Mouse (Mus musculus) CH12.LX (cell line): Measurements from ENCODE around the gene Xpnpep2. TPM values are rescaled to one million over a fixed set of nuclear protein-coding genes. Genes with fewer than 3 reads are reported as not detected.

Source experiments
- DNase-seq: peaks from one replicate; pipeline ENCODE4 v3.0.0-alpha.2; 2013; ENCODE audit errors: extremely low read depth
- H3K27ac ChIP-seq: 2 replicates; pipeline ENCODE4 v1.5.1; 2012; ENCODE audit warnings: low read depth, mild to moderate bottlenecking, control low read depth, moderate library complexity; ENCODE audit not compliant: insufficient read depth
- H3K27me3 ChIP-seq: replicated peaks from 2 replicates; pipeline ENCODE3; 2012; ENCODE audit warnings: inconsistent platforms
- H3K36me3 ChIP-seq, 2 experiments: replicated peaks in 1 of 2; 2 replicates each; pipeline versions ENCODE3 to v1.6.1; 2012; ENCODE audit warnings: inconsistent platforms in 1 of 2, low read length in 1 of 2, mild to moderate bottlenecking in 1 of 2, mixed read lengths in 1 of 2, moderate library complexity in 1 of 2; ENCODE audit not compliant: control insufficient read depth in 1 of 2, insufficient read depth in 1 of 2
- H3K4me1 ChIP-seq, 2 experiments: 2 replicates each; pipeline ENCODE4 v1.6.1; 2012; ENCODE audit warnings: inconsistent platforms in 1 of 2, moderate library complexity in 1 of 2; ENCODE audit not compliant: insufficient read depth in 2 of 2, control insufficient read depth in 1 of 2
- H3K4me2 ChIP-seq: 2 replicates; pipeline ENCODE4 v1.6.1; 2012; ENCODE audit warnings: low read depth, mild to moderate bottlenecking, control low read depth; ENCODE audit not compliant: poor library complexity, insufficient read depth, severe bottlenecking
- H3K4me3 ChIP-seq, 3 experiments: fragments of 150-350 bp in 1 of 3; sonication (generic) in 1 of 3; replicated peaks in 1 of 3; 2 replicates each; pipeline versions ENCODE3 to v1.5.1; 2011 to 2012; ENCODE audit warnings: low read depth in 2 of 3, low read length in 2 of 3, mild to moderate bottlenecking in 2 of 3, moderate library complexity in 2 of 3, control low read depth in 1 of 3, improper control_type of control experiment in 1 of 3, inconsistent platforms in 1 of 3, mixed read lengths in 1 of 3; ENCODE audit not compliant: poor library complexity in 1 of 3
- H3K79me2 ChIP-seq: replicated peaks from 2 replicates; pipeline ENCODE4 v1.6.1; 2012; ENCODE audit warnings: mild to moderate bottlenecking, moderate library complexity; ENCODE audit not compliant: control insufficient read depth, poor library complexity, insufficient read depth, severe bottlenecking; ENCODE audit errors: extremely low read depth
- H3K9ac ChIP-seq: 2 replicates; pipeline ENCODE4 v1.6.1; 2012; ENCODE audit warnings: low read depth, mild to moderate bottlenecking, control low read depth, moderate library complexity; ENCODE audit not compliant: insufficient read depth
- H3K9me3 ChIP-seq: replicated peaks from 2 replicates; pipeline ENCODE3; 2012; ENCODE audit warnings: low read length, inconsistent platforms, mixed read lengths
- CHD2 ChIP-seq: IDR thresholded peaks from 2 replicates; pipeline ENCODE4 v1.6.1; 2011; ENCODE audit warnings: low read length, improper control_type of control experiment
- E2F4 ChIP-seq: IDR thresholded peaks from 2 replicates; pipeline ENCODE4 v1.6.1; 2011; ENCODE audit warnings: low read depth, low read length, improper control_type of control experiment; ENCODE audit not compliant: insufficient replicate concordance
- ELF1 ChIP-seq: IDR thresholded peaks from 2 replicates; pipeline ENCODE4 v1.6.1; 2014; ENCODE audit warnings: low read depth, mild to moderate bottlenecking, inconsistent platforms, low read length, improper control_type of control experiment
- HCFC1 ChIP-seq: IDR thresholded peaks from 2 replicates; pipeline ENCODE4 v1.6.1; 2012; ENCODE audit warnings: low read depth, mild to moderate bottlenecking, inconsistent platforms, low read length, improper control_type of control experiment
- IRF4 ChIP-seq: IDR thresholded peaks from 2 replicates; pipeline ENCODE4 v1.6.1; 2014; ENCODE audit warnings: low read depth, mild to moderate bottlenecking, inconsistent platforms, low read length, improper control_type of control experiment
- JUN ChIP-seq: IDR thresholded peaks from 2 replicates; pipeline ENCODE4 v1.6.1; 2011; ENCODE audit warnings: low read depth, mild to moderate bottlenecking, low read length, improper control_type of control experiment, moderate library complexity; ENCODE audit not compliant: insufficient read depth
- MAFK ChIP-seq: IDR thresholded peaks from 2 replicates; pipeline ENCODE4 v1.6.1; 2011; ENCODE audit warnings: low read length, improper control_type of control experiment; ENCODE audit not compliant: insufficient replicate concordance
- MAX ChIP-seq: IDR thresholded peaks from 2 replicates; pipeline ENCODE4 v1.6.1; 2011; ENCODE audit warnings: low read length, improper control_type of control experiment
- MAZ ChIP-seq: IDR thresholded peaks from 2 replicates; pipeline ENCODE4 v1.6.1; 2012; ENCODE audit warnings: low read depth, mild to moderate bottlenecking, inconsistent platforms, low read length, improper control_type of control experiment, moderate library complexity
- NELFE ChIP-seq: IDR thresholded peaks from 2 replicates; pipeline ENCODE4 v1.6.1; 2011; ENCODE audit warnings: low read depth, low read length, improper control_type of control experiment
- POLR2A ChIP-seq: IDR thresholded peaks from 2 replicates; pipeline ENCODE4 v1.6.1; 2011; ENCODE audit warnings: low read depth, mild to moderate bottlenecking, improper control_type of control experiment, low read length
- RAD21 ChIP-seq: IDR thresholded peaks from 2 replicates; pipeline ENCODE4 v1.6.1; 2011; ENCODE audit warnings: low read depth, mild to moderate bottlenecking, low read length, improper control_type of control experiment, moderate library complexity
- RCOR1 ChIP-seq: conservative IDR thresholded peaks from 2 replicates; pipeline ENCODE4 v1.6.1; 2012; ENCODE audit warnings: low read depth, mild to moderate bottlenecking, inconsistent platforms, low read length, improper control_type of control experiment
- SMC3 ChIP-seq: IDR thresholded peaks from 2 replicates; pipeline ENCODE4 v1.6.1; 2011; ENCODE audit warnings: low read depth, low read length, improper control_type of control experiment
- USF1 ChIP-seq: IDR thresholded peaks from 2 replicates; pipeline ENCODE4 v1.6.1; 2014; ENCODE audit warnings: low read depth, mild to moderate bottlenecking, inconsistent platforms, low read length, improper control_type of control experiment
- USF2 ChIP-seq: conservative IDR thresholded peaks from 2 replicates; pipeline ENCODE4 v1.6.1; 2011; ENCODE audit warnings: low read depth, low read length, improper control_type of control experiment
- ZC3H11A ChIP-seq: IDR thresholded peaks from 2 replicates; pipeline ENCODE4 v1.6.1; 2012; ENCODE audit warnings: low read depth, mild to moderate bottlenecking, inconsistent platforms, low read length, improper control_type of control experiment
- ZKSCAN1 ChIP-seq: IDR thresholded peaks from 2 replicates; pipeline ENCODE4 v1.6.1; 2012; ENCODE audit warnings: low read depth, inconsistent platforms, low read length, improper control_type of control experiment, borderline replicate concordance
- ZMIZ1 ChIP-seq: IDR thresholded peaks from 2 replicates; pipeline ENCODE4 v1.6.1; 2012; ENCODE audit warnings: low read depth, mild to moderate bottlenecking, inconsistent platforms, low read length, improper control_type of control experiment
- dilution Hi-C: fragments of 300-500 bp; cut with MboI; formaldehyde crosslinking; loops from 2 replicates; pipeline ENCODE4 v1.14.3; 2020; ENCODE audit warnings: low sequenced_read_pairs; ENCODE audit not compliant: extremely low pct_unique_long_range_greater_than_20kb, extremely low pct_ligation_motif_present
- in situ Hi-C: fragments of 300-500 bp; cut with MboI; formaldehyde crosslinking; loops from 3 replicates; pipeline ENCODE4 v1.14.3; 2019; ENCODE audit warnings: low sequenced_read_pairs, low pct_ligation_motif_present, low pct_unique_long_range_greater_than_20kb, mixed read lengths
- polyA plus RNA-seq: library from polyadenylated mRNA; unstranded; fragments of >175 nt; gene quantifications from 2 replicates; pipeline ENCODE4 v1.2.1, GENCODE M21; 2012; ENCODE audit warnings: low read depth; ENCODE audit not compliant: insufficient read length
- total RNA-seq, 2 experiments: library from RNA; depleted of rRNA; stranded (reverse); fragments of 300-350 nt in 1 of 2; fragments of >200 nt in 1 of 2; gene quantifications; 2 replicates each; pipeline ENCODE4 v1.2.3; 2012 to 2014

The Xpnpep2 gene
- total and polyA plus RNA-seq, 3 experiments, result 0.05 to 0.14 (median 0.08) TPM

GRCm38 (mm10) chrX:48153414-48153813 lies 44.9 kb downstream of the Xpnpep2 start:
- DNase-seq, result peak; percentile 50
- Histone ChIP-seq H3K36me3 (peaks cover 56 to 71% of the 10 kb centered on the region in 2 experiments), H3K27ac (peak overlapping the region; percentile 79), H3K4me3 (no peak overlapping the region), H3K4me2 (peak overlapping the region; percentile 67), H3K9me3 (no peaks in the 10 kb centered on the region), H3K79me2 (peaks cover 63% of the 10 kb centered on the region), H3K9ac (no peak overlapping the region), H3K4me1 (peaks cover 19 to 37% of the 10 kb centered on the region in 2 experiments), H3K27me3 (no peaks in the 10 kb centered on the region)
- TF ChIP-seq CHD2 (no peak), IRF4 (peak; percentile 66; the same call in 1 of the 2 replicates), MAFK (0 out of 2 replicates have a peak, but pooled peaks have one; percentile 10), MAX (no peak), USF1 (no peak), HCFC1 (no peak)
- in situ Hi-C loops, result no loop called here
- dilution Hi-C loops, result no loop called here

- Histone ChIP-seq H3K4me3 (no peak overlapping the region), H3K27me3 (no peaks in the 10 kb centered on the region), H3K4me1 (peaks cover 19 to 37% of the 10 kb centered on the region in 2 experiments), H3K36me3 (peaks cover 57 to 73% of the 10 kb centered on the region in 2 experiments), H3K4me2 (peak overlapping the region; percentile 22; the same call in 1 of the 2 replicates), H3K9me3 (no peaks in the 10 kb centered on the region), H3K79me2 (peaks cover 58% of the 10 kb centered on the region), H3K9ac (no peak overlapping the region), H3K27ac (no peak overlapping the region)
- TF ChIP-seq POLR2A (no peak), MAZ (no peak), SMC3 (no peak), ELF1 (no peak), ZC3H11A (no peak), USF1 (no peak), ZMIZ1 (no peak), NELFE (no peak), MAX (no peak), JUN (no peak), USF2 (no peak), RCOR1 (no peak), IRF4 (no peak), RAD21 (no peak), CHD2 (no peak), ZKSCAN1 (no peak), E2F4 (no peak)
- dilution Hi-C loops, result no loop called here
- DNase-seq, result no peak
- in situ Hi-C loops, result no loop called here
Measured at GRCm38 (mm10) chrX:48153949-48154348, 45.4 kb downstream of the Xpnpep2 start.
